Mouse (Mus musculus) olfactory bulb, adult 2 months (tissue): ENCODE data around the gene Jag2.
A peak's percentile ranks its signal among the peaks of the same experiment; 100 is the strongest.

Experiments
- CTCF ChIP-seq: fragments of 200-500 bp; IDR thresholded peaks from 2 replicates; pipeline ENCODE4 v1.5.1; 2012; ENCODE audit warnings: low read depth, mild to moderate bottlenecking, low read length, moderate library complexity; ENCODE audit not compliant: insufficient read depth
- POLR2A ChIP-seq: fragments of 200-500 bp; IDR thresholded peaks from 2 replicates; pipeline ENCODE4 v1.6.1; 2012; ENCODE audit warnings: mild to moderate bottlenecking, low read depth, low read length, moderate library complexity; ENCODE audit not compliant: insufficient read depth

DNA sequence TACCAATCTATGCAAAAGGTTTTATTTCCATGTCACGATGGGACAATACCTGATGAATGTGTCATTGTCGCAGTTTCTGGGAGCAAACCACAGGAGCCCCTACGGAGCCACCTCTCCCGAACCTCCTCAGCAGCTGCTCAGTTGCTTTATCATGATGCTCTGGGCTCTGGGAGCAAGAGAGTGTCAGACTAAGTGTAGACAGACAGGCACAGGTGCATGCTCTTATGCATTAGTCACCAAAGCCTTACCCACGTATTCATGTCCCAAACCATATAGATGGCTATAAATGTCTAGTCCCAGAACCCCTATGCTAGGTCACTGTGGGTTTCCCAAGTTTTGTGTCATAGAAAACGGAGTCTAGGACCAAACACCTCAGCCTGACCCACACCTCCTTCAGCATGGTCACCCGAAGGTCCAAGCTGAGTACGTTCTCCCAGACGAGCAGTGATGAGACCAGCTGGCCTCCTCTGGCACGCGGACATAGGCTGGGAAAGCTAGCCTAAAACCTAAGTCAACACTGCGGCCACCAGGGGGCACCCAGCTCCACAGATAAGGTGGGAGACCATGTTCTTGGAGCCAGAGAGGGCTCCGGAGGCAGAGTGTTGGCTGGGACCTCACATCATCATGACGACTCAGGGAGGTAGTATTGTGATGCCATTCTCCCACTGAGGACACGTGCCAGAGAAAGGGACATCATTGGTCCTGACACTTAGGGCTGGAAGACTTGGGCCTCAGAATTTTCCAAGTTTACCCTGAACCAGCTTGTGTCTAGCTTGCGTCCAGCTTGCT lies 54.2 kb downstream of the Jag2 start:
- TF ChIP-seq CTCF (peak; percentile 89), POLR2A (no peak)
